Mouse (Mus musculus): ENCODE data around the gene Cblb. TPM values are rescaled to one million over a fixed set of nuclear protein-coding genes. Genes with fewer than 3 reads are reported as not detected.

The Cblb gene
- polyA plus RNA-seq, 1 experiment from 2014 or later: 12.1 TPM

DNA sequence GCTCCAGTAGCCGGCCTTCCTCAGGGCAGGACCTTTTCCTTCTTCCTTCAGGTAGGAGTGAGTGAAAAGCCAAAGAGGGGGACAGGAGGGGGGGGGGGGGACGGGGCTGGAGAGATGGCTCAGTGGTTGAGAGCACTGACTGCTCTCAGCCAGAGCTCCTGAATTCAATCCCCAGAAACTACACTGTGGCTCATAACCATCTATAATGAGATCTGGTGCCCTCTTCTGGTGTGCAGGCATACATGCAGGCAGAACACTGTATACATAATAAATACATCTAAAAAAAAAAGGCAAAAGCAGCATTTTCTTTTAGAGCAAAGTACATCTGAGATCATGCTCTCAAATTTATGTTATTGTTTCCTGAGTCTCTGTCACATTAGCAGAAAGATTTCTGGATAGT lies 158.1 kb downstream of the Cblb start:
- Histone ChIP-seq H3K27me3 (replicated peaks; ENCODE audit: control insufficient read depth, insufficient read depth, low read length) (no peaks in the 10 kb centered on the region), H3K36me3 (ENCODE audit: control insufficient read depth, insufficient read depth, low read length) (peaks cover 44% of the 10 kb centered on the region), H3K4me1 (replicated peaks; ENCODE audit: control insufficient read depth, insufficient read depth, low read length) (no peaks in the 10 kb centered on the region), H3K27ac (ENCODE audit: low read depth) (no peak overlapping the region), H3K9ac (ENCODE audit: low read length) (no peak overlapping the region), H3K9me3 (ENCODE audit: control insufficient read depth, low read length) (no peaks in the 10 kb centered on the region), H3K4me2 (ENCODE audit: low read length) (no peak overlapping the region), H3K4me3 (ENCODE audit: low read depth, low read length) (no peak overlapping the region)
- DNase-seq (ENCODE audit: low spot score) (no peak), ATAC-seq (replicated peaks; ENCODE audit: low FRiP score, low TSS enrichment, low read depth) (no peak)
- WGBS: 73% methylated on average over 2 of the region's 2 CpGs

GRCm38 (mm10) chr16:52190714-52191113 lies 159.7 kb downstream of the Cblb start:
- Histone ChIP-seq H3K4me3 (ENCODE audit: low read depth, low read length) (no peak overlapping the region), H3K9me3 (ENCODE audit: control insufficient read depth, low read length) (no peaks in the 10 kb centered on the region), H3K4me2 (ENCODE audit: low read length) (no peak overlapping the region), H3K36me3 (ENCODE audit: control insufficient read depth, insufficient read depth, low read length) (peaks cover 43% of the 10 kb centered on the region), H3K9ac (ENCODE audit: low read length) (no peak overlapping the region), H3K4me1 (replicated peaks; ENCODE audit: control insufficient read depth, insufficient read depth, low read length) (no peaks in the 10 kb centered on the region), H3K27ac (ENCODE audit: low read depth) (no peak overlapping the region), H3K27me3 (replicated peaks; ENCODE audit: control insufficient read depth, insufficient read depth, low read length) (no peaks in the 10 kb centered on the region)
- DNase-seq (ENCODE audit: low spot score) (no peak), ATAC-seq (replicated peaks; ENCODE audit: low FRiP score, low TSS enrichment, low read depth) (no peak)
- WGBS: 83% methylated on average over 5 of the region's 5 CpGs

DNA sequence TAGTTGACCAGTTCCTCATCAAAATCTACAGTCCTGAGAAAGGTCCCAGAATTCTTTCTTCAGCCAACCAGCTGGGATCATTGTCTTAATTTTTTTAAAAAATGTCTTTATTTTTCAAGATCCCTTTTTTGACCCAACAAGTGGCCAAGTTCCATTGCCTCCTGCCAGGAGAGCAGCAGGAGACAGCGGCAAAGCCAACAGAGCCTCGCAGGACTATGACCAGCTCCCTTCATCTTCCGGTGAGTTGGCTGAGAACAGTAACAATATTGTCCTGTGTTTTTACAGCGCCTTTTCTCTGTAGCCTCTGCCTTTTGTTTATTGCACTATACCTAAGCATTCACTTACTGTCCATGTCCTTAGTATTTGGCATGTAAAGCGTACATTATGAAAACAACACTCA lies 163.0 kb downstream of the Cblb start:
- no peak overlapping the region for H3K4me2 ChIP-seq (ENCODE audit: low read length)
- H3K27ac ChIP-seq (ENCODE audit: low read depth): no peak overlapping the region
- no peaks in the 10 kb centered on the region for H3K4me1 ChIP-seq (replicated peaks; ENCODE audit: control insufficient read depth, insufficient read depth, low read length)
- ATAC-seq (replicated peaks; ENCODE audit: low FRiP score, low TSS enrichment, low read depth): no peak
- H3K4me3 ChIP-seq (ENCODE audit: low read depth, low read length): no peak overlapping the region
- peaks cover 40% of the 10 kb centered on the region for H3K36me3 ChIP-seq (ENCODE audit: control insufficient read depth, insufficient read depth, low read length)
- 96% methylated on average over 5 of the region's 5 CpGs for WGBS
- no peak for DNase-seq (ENCODE audit: low spot score)
- no peak overlapping the region for H3K9ac ChIP-seq (ENCODE audit: low read length)
- no peaks in the 10 kb centered on the region for H3K9me3 ChIP-seq (ENCODE audit: control insufficient read depth, low read length)
- H3K27me3 ChIP-seq (replicated peaks; ENCODE audit: control insufficient read depth, insufficient read depth, low read length): no peaks in the 10 kb centered on the region

- no peak overlapping the region for H3K27ac ChIP-seq (ENCODE audit: low read depth)
- no peak for ATAC-seq (replicated peaks; ENCODE audit: low FRiP score, low TSS enrichment, low read depth)
- WGBS: 86% methylated on average over 3 of the region's 3 CpGs
Measured at GRCm38 (mm10) chr16:52194866-52195265, 163.8 kb downstream of the Cblb start.

GRCm38 (mm10) chr16:52200107-52200506 lies 169.1 kb downstream of the Cblb start:
- no peaks in the 10 kb centered on the region for H3K27me3 ChIP-seq (replicated peaks; ENCODE audit: control insufficient read depth, insufficient read depth, low read length)
- DNase-seq (ENCODE audit: low spot score) (no peak), ATAC-seq (replicated peaks; ENCODE audit: low FRiP score, low TSS enrichment, low read depth) (no peak)
- H3K4me2 ChIP-seq (ENCODE audit: low read length): no peak overlapping the region
- WGBS: 88% methylated on average over 7 of the region's 7 CpGs
- no peak overlapping the region for H3K27ac ChIP-seq (ENCODE audit: low read depth)
- peaks cover 15% of the 10 kb centered on the region; the same call in 1 of the 2 replicates for H3K36me3 ChIP-seq (ENCODE audit: control insufficient read depth, insufficient read depth, low read length)
- no peaks in the 10 kb centered on the region for H3K9me3 ChIP-seq (ENCODE audit: control insufficient read depth, low read length)
- H3K9ac ChIP-seq (ENCODE audit: low read length): no peak overlapping the region
- no peaks in the 10 kb centered on the region for H3K4me1 ChIP-seq (replicated peaks; ENCODE audit: control insufficient read depth, insufficient read depth, low read length)
- H3K4me3 ChIP-seq (ENCODE audit: low read depth, low read length): no peak overlapping the region

More at GRCm38 (mm10) chr16:52194866-52195265, 163.8 kb downstream of the Cblb start:
- H3K4me1 ChIP-seq (replicated peaks; ENCODE audit: control insufficient read depth, insufficient read depth, low read length): no peaks in the 10 kb centered on the region
- peaks cover 33% of the 10 kb centered on the region for H3K36me3 ChIP-seq (ENCODE audit: control insufficient read depth, insufficient read depth, low read length)
- H3K9ac ChIP-seq (ENCODE audit: low read length): no peak overlapping the region
- no peaks in the 10 kb centered on the region for H3K9me3 ChIP-seq (ENCODE audit: control insufficient read depth, low read length)
- H3K4me3 ChIP-seq (ENCODE audit: low read depth, low read length): no peak overlapping the region
- DNase-seq (ENCODE audit: low spot score): no peak
- no peak overlapping the region for H3K4me2 ChIP-seq (ENCODE audit: low read length)
- no peaks in the 10 kb centered on the region for H3K27me3 ChIP-seq (replicated peaks; ENCODE audit: control insufficient read depth, insufficient read depth, low read length)

- Histone ChIP-seq H3K4me1 (replicated peaks; ENCODE audit: control insufficient read depth, insufficient read depth, low read length) (no peaks in the 10 kb centered on the region), H3K9me3 (ENCODE audit: control insufficient read depth, low read length) (no peaks in the 10 kb centered on the region), H3K4me3 (ENCODE audit: low read depth, low read length) (no peak overlapping the region), H3K36me3 (ENCODE audit: control insufficient read depth, insufficient read depth, low read length) (no peaks in the 10 kb centered on the region), H3K27ac (ENCODE audit: low read depth) (no peak overlapping the region), H3K9ac (ENCODE audit: low read length) (no peak overlapping the region), H3K4me2 (ENCODE audit: low read length) (no peak overlapping the region), H3K27me3 (replicated peaks; ENCODE audit: control insufficient read depth, insufficient read depth, low read length) (no peaks in the 10 kb centered on the region)
- DNase-seq (ENCODE audit: low spot score) (no peak), ATAC-seq (replicated peaks; ENCODE audit: low FRiP score, low TSS enrichment, low read depth) (no peak)
- 86% methylated on average over 8 of the region's 8 CpGs for WGBS
Measured at GRCm38 (mm10) chr16:52210844-52211606, 180.0 kb downstream of the Cblb start.

DNA sequence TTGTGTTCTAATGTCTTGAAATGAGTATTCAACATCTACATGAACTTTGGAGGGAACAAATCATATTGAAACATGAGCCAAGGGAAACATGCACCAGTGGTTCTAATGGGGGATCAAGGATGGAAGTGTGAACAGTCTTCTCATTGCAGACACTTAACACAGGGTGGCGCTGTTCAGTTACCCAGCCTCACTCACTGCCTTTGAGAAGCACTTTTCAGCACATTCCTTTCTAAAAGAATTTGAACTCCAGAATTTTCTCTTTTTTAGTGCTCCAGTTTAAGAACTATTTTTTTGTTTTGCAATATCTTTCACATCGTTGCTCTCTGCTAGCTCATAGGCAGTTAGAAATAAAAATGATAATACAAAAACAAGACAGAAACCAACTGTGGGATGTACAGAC lies 188.0 kb downstream of the Cblb start:
- ATAC-seq (replicated peaks; ENCODE audit: low FRiP score, low TSS enrichment, low read depth): no peak
- Histone ChIP-seq H3K4me3 (ENCODE audit: low read depth, low read length) (no peak overlapping the region), H3K27me3 (replicated peaks; ENCODE audit: control insufficient read depth, insufficient read depth, low read length) (no peaks in the 10 kb centered on the region), H3K4me2 (ENCODE audit: low read length) (no peak overlapping the region), H3K27ac (ENCODE audit: low read depth) (no peak overlapping the region), H3K4me1 (replicated peaks; ENCODE audit: control insufficient read depth, insufficient read depth, low read length) (no peaks in the 10 kb centered on the region), H3K9me3 (ENCODE audit: control insufficient read depth, low read length) (no peaks in the 10 kb centered on the region), H3K36me3 (ENCODE audit: control insufficient read depth, insufficient read depth, low read length) (no peaks in the 10 kb centered on the region), H3K9ac (ENCODE audit: low read length) (no peak overlapping the region)
- no peak for DNase-seq (ENCODE audit: low spot score)
- 13% methylated on average over 2 of the region's 2 CpGs for WGBS

- H3K4me2 ChIP-seq (ENCODE audit: low read length): no peak overlapping the region
- no peaks in the 10 kb centered on the region for H3K9me3 ChIP-seq (ENCODE audit: control insufficient read depth, low read length)
- no peaks in the 10 kb centered on the region for H3K36me3 ChIP-seq (ENCODE audit: control insufficient read depth, insufficient read depth, low read length)
- 73% methylated on average over 4 of the region's 4 CpGs for WGBS
- no peak overlapping the region for H3K27ac ChIP-seq (ENCODE audit: low read depth)
- no peaks in the 10 kb centered on the region for H3K4me1 ChIP-seq (replicated peaks; ENCODE audit: control insufficient read depth, insufficient read depth, low read length)
- no peak overlapping the region for H3K4me3 ChIP-seq (ENCODE audit: low read depth, low read length)
- DNase-seq (ENCODE audit: low spot score): no peak
- no peaks in the 10 kb centered on the region for H3K27me3 ChIP-seq (replicated peaks; ENCODE audit: control insufficient read depth, insufficient read depth, low read length)
- H3K9ac ChIP-seq (ENCODE audit: low read length): no peak overlapping the region
- no peak for ATAC-seq (replicated peaks; ENCODE audit: low FRiP score, low TSS enrichment, low read depth)
Measured at GRCm38 (mm10) chr16:52222896-52223295, 191.9 kb downstream of the Cblb start.

- no peak for DNase-seq (ENCODE audit: low spot score)
- Histone ChIP-seq H3K27me3 (replicated peaks; ENCODE audit: control insufficient read depth, insufficient read depth, low read length) (no peaks in the 10 kb centered on the region), H3K36me3 (ENCODE audit: control insufficient read depth, insufficient read depth, low read length) (no peaks in the 10 kb centered on the region), H3K9me3 (ENCODE audit: control insufficient read depth, low read length) (no peaks in the 10 kb centered on the region), H3K4me2 (ENCODE audit: low read length) (no peak overlapping the region), H3K4me3 (ENCODE audit: low read depth, low read length) (no peak overlapping the region), H3K4me1 (replicated peaks; ENCODE audit: control insufficient read depth, insufficient read depth, low read length) (no peaks in the 10 kb centered on the region), H3K27ac (ENCODE audit: low read depth) (no peak overlapping the region), H3K9ac (ENCODE audit: low read length) (no peak overlapping the region)
- ATAC-seq (replicated peaks; ENCODE audit: low FRiP score, low TSS enrichment, low read depth): no peak
- 67% methylated on average over 7 of the region's 7 CpGs for WGBS
Measured at GRCm38 (mm10) chr16:52229446-52229845, 198.4 kb downstream of the Cblb start.

Measured in intestine, embryonic 14.5 days (tissue).